Mouse (Mus musculus) brain, adult 2 months (tissue): ENCODE data around the gene Aox3.

Experiments used
- DNase-seq: peaks from one replicate; pipeline ENCODE4 v3.0.0; 2011; ENCODE audit warnings: low read depth, low spot score

Aox3 gene

DNA sequence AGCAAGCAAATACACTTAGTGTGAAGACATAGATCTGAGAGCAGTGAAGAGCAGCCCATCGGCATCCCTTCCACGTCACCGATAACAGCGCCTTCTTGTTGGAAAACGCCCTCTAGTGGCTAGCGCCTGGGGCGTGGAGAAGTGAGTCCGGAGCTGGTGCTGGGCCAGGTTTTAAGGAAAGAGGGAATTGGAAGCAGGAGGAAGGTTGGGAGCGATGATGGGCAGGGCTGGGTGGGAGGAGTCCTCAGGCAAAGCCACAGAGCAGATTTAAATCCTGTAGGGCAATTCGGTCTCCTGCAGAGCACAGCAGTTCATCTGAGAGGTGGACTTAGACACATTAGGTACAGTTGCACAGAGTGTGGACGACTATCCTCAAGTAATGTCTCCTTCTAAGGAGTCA is at the start of gene Aox3:
Aox3 (plus strand) TSS at position 251 of the 400 bp plus-strand sequence.
- DNase-seq, result peak; percentile 89

- no peak for DNase-seq
Observed at GRCm38 (mm10) chr1:58065151-58065550, 47.8 kb upstream of the Aox3 start.

- no peak for DNase-seq
Observed at GRCm38 (mm10) chr1:58065606-58066005, 47.3 kb upstream of the Aox3 start.

- no peak for DNase-seq
Observed at GRCm38 (mm10) chr1:58069181-58069580, 43.7 kb upstream of the Aox3 start.

GRCm38 (mm10) chr1:58070091-58070490 is 42.8 kb upstream of the Aox3 start:
- DNase-seq, result peak; percentile 38

DNA sequence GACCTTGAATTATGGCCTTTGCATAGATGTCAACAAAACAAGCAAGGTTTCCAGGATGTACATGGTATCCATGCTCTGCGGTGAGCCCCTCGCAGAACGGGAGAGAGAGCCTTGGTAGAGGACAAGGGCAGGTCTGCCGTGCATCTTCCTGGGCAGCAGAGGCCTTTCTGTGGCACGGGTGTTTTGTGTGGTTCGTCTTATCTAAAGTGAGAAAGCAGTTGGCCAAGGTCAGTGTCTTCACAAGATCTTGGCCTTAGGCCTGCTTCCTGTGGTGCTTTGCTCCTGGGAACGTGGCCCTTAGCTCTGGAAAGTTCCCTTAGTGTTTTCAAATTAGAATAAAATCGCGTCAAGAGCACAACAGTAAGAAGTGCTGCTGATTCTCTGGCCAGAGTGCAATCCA is 41.9 kb upstream of the Aox3 start:
- DNase-seq, result no peak

DNA sequence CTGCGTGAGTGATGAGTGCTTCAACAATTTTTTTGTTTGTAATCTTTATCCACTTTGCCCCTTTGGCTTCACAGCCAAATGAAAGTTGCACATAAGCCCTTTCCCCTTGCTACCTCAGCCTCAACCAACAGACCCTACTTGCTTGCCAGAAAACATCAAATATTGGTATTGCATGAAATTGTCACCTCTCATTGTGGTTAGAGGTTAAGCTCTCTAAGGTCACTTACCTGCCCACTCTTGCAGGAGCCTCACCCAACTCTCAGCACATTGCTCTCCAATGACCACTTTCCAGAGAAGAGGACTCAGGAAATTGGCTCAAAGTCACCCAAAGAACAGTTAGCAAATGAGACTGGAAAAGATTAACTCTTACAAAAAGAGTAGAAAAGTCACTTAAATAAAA is 41.4 kb upstream of the Aox3 start:
- no peak for DNase-seq

GRCm38 (mm10) chr1:58072416-58072815 is 40.5 kb upstream of the Aox3 start:
- DNase-seq, result no peak

DNA sequence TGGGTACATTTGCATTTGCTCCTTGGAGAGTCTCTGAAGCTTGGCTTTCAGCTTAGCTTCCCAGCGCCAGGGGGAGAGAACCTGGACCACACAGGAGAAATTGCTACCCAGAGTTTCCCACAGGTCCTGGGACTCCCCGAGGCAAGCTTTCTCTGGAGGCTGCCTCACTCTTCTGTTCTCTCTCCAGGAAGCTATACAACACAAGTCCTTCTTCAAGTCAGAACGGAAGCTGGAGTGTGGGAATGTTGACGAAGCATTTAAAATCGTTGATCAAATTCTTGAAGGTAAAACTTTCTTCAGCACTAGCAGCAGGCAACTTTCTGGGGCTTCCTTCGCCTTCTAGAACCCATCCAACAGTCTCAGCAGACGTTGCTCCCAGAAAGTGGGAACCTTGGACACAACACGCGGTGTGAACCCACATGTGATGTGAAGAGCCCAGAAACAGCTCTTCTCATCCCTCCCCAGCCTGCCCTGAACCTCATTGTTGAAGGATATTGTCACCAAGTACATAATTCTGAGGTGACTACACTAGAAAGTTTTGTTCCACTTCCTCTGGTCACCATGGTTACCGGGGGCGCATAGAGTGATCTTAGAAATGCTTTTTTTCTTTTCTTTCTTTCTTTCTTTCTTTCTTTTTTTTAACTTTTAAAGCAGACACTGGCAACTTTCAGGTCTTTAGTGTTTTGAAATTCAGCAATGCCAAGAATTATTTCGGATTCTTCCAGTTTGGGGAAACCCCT is 39.8 kb upstream of the Aox3 start:
- DNase-seq, result no peak

GRCm38 (mm10) chr1:58074266-58074665 is 38.7 kb upstream of the Aox3 start:
- DNase-seq, result no peak

GRCm38 (mm10) chr1:58077882-58078281 is 35.0 kb upstream of the Aox3 start:
- DNase-seq, result no peak

DNA sequence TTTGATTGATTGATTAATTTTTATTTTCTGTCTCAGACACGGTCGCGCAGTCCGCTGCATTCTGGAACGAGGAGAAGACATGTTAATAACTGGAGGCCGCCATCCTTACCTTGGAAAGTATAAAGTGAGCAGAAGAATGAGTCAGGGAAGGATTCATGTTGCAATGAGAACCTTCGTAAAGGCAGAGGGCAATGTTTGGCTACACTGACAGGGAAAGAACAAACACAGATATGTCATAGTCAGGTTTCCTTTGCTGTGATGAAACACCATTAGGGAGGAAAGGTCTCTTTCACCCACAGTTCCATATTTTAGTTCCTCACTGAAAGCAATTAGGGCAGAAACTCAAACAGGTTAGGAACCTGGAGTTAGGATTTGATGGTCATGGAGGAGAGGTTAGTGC is 34.5 kb upstream of the Aox3 start:
- DNase-seq, result no peak

GRCm38 (mm10) chr1:58079689-58080088 is 33.2 kb upstream of the Aox3 start:
- peak; percentile 18 for DNase-seq

DNA sequence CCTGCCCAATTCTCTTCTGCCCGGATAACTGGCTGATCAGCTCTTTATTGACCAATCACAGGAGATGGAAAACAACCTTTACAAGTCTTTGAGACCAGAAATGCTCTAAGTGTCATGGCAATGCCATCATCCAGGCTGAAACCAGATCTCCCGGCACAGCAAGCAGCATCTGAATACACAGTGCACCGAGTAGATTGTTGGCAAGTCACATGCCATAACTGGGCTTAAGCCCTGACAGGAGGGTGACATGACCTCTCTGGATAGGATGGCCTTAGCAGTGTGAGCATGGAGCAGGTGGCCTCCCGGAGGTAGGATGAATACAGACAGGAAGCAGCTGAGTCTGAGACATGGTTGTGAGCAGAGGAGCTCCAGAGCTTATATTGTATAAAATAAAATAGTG is 32.5 kb upstream of the Aox3 start:
- no peak for DNase-seq

DNA sequence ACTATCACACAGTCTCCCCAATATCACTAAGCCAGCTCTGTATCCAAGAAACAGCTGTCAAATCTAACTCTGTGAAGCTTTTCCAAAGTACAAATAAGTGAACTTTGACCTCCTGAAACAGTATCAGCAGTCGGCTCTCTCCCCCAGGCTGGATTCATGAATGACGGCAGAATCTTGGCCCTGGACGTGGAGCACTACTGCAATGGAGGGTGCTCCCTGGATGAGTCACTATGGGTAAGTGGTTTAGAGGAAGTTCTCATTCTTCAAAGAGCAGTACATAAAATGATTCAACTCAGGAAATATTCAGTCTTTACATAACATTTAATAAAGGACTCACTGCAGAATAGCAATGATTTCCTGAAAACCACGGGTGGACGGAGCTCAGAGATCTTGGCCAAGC is 31.6 kb upstream of the Aox3 start:
- no peak for DNase-seq

GRCm38 (mm10) chr1:58089316-58089715 is 23.6 kb upstream of the Aox3 start:
- no peak for DNase-seq

DNA sequence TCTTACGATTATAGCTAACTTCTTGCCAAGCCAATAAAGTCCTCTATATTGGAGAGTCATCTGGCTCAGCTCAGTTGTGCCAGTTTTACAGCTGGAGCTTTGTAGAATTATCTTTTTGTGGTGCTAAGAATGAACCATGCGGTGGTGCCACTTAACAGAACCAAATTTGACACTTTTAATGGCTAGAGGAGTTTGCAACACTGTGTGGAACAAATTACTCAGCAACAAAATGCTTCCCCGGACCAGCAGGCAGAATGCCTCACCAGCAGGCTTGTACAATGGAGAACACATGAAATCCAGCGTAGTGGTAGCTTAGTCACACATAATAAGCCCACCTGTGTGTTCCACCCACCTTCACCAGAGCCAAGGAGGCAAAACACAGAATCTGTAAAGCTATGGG is 22.7 kb upstream of the Aox3 start:
- peak; percentile 56 for DNase-seq

- DNase-seq, result no peak
Observed at GRCm38 (mm10) chr1:58091213-58091612, 21.7 kb upstream of the Aox3 start.

DNA sequence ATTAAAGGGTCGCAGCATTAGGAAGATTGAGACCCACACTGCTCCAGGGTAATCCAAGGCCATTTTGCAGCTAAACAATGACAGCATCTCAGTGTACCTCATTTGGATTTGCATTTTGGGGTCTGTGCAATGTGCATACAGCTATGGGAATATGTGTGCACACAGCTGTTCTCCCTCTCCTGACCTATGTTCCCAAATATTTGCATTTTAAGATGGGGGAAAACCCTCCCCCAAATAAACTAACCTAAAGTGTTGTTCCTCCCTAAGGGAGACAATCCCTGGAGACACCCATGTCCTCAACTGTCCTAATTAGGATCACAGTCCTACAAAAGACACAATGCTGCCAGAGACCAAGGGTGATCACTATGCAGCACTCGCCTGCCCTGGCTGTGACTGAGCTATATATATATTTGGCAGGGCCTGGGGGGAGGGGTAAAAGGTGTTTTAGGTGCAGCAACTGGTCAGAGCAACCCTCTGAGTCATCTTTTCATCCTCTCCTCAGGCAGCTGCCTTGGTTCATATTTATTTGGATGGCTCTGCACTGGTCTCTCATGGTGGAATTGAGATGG is 20.9 kb upstream of the Aox3 start:
- DNase-seq, result no peak

DNA sequence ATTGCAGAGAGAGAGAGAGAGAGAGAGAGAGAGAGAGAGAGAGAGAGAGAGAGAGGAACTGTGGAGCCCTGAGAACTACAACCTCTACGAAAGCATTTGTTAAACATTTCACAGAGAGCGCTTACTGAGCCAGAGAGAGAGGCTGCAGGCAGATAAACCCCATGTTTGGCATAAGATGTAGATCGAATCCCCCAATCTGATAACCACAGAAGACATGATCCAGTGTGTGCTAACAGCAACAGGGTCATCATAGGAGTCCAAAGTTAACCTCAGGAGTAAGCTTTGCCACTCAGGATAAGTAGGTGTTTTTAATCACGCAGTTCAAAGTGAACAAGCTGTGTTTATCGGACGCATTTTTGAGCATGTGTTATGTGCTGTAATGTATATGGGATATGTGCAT is 15.6 kb upstream of the Aox3 start:
- DNase-seq, result no peak

DNA sequence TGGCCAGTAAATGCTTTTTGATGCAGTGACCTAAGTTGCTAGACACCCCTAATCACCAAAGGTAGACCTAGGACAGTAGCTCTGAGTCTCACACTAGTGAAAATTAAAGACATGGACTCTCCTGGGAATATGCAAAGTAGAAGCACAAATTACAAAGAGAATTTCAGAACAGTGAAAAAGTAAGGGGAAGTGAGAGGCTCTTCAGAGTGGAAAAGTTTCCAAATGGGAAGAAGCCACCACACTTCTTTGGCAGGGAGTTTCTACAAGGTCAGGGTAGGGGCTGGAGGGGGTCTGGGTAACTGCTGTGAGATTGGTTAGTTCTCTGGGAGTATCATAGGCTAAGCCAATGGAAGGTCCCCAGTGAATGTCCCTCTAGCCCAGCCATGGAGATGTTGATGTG is 13.8 kb upstream of the Aox3 start:
- no peak for DNase-seq

DNA sequence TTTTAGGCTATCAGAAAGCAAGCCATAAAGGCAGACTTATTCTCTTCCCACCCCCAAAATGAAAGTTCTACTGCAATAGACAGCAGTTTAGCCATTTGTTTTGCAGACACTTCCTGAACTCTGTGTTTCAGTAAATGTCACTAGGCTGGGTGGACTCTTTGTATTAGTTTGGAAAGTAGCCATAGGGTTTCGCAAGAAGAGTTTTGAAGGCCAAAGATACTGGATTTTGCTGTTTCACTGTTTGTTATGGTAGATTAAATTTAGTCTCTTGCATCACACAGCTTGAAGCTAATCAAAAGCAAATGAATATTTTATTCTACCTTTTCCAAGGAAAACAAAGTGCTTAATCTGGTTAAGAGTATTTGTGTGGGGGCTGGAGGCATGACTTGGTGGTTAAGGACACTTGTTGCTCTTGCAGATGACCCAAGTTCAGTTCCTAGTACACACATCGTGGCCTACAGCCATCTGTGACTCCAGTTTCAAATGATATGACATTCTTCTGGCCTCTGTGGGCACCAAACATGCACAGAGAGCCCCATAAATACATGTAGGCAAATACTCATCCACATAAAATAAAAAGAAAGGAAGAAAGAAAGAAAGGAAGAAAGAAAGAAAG is 11.3 kb upstream of the Aox3 start:
- no peak for DNase-seq

DNA sequence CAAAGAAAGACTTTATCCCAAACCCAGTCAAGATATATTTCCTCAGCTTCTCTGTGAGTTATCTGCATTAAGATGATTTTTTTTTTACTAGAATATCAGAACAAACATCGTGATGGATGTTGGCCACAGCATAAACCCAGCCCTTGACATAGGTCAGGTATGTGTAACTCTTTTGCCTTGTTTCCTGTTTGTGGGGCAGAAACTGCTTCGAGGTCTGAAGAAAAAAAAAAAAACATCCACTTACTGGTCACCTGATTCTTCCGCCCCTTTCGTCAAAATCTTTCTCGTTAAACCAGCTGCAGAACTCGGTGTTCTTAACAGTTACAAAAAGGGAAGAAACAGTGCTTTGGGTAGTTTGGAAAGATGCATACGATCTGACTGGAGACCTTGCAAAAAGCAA is 10.4 kb upstream of the Aox3 start:
- no peak for DNase-seq
